Mouse (Mus musculus): ENCODE data around the gene Vmn2r35. TPM values are rescaled to one million over a fixed set of nuclear protein-coding genes. Genes with fewer than 3 reads are reported as not detected.
"Not testable (repeated sequence)": the region's sequence is repeated elsewhere in the genome, so short reads cannot be mapped to it uniquely, and the experiment has no call there.

Gene Vmn2r35
- not detected in 2 replicates for total RNA-seq (2014; fragmentation: Nextera tagmentation)
- not detected in 2 replicates for total RNA-seq (2017)

GRCm38 (mm10) chr7:7819767-7820166, at the start of gene Vmn2r35:
Vmn2r35 (minus strand) TSS chr7:7819867.
- ATAC-seq (replicated peaks; ENCODE audit: poor library complexity, severe bottlenecking): not testable (repeated sequence)

- ATAC-seq (replicated peaks; ENCODE audit: poor library complexity, severe bottlenecking): not testable (repeated sequence)
Measured at GRCm38 (mm10) chr7:7794196-7794595, 25.5 kb downstream of the Vmn2r35 start.

Other genes starting within 250 kb of the Vmn2r35 start
- not detected in 2 replicates for gene Vmn2r34, start 130.4 kb downstream of the Vmn2r35 start, total RNA-seq (2014; fragmentation: Nextera tagmentation)
- not detected in 2 replicates for gene Vmn2r34, start 130.4 kb downstream of the Vmn2r35 start, total RNA-seq (2017)
- not detected in 2 replicates for gene Vmn2r36, start 82.6 kb upstream of the Vmn2r35 start, total RNA-seq (2014; fragmentation: Nextera tagmentation)
- gene Vmn2r36, start 82.6 kb upstream of the Vmn2r35 start, total RNA-seq (2017): not detected in 2 replicates